Mouse (Mus musculus) urinary bladder, postnatal 36 days (tissue): ENCODE results near the gene Gtf3c5.

Experiments used
- DNase-seq, 2 experiments: peaks; one replicate each; pipeline ENCODE4 v3.0.0; 2022; ENCODE audit warnings: low spot score in 2 of 2, mixed read lengths in 1 of 2

The Gtf3c5 gene

DNA sequence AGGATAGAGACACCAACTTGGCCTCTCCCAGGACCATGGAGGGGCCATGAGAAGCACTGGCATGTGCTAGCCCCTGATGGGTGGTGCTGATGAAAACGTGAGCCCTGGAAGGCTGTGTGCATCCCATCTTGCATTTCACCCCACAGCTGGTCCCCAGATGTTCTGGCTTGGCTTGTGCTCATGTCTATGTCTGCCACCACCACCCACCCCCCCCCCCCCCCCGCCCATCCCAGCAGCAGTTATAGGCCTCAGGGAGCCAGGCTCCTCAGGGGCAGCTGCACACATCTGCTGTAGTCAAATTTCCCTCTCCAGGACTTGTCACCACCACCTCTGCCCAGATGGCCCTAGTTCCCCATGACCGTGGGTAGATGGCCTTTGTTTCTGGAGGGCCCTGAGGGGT, 13.6 kb downstream of the Gtf3c5 start:
- DNase-seq, result no peak

DNA sequence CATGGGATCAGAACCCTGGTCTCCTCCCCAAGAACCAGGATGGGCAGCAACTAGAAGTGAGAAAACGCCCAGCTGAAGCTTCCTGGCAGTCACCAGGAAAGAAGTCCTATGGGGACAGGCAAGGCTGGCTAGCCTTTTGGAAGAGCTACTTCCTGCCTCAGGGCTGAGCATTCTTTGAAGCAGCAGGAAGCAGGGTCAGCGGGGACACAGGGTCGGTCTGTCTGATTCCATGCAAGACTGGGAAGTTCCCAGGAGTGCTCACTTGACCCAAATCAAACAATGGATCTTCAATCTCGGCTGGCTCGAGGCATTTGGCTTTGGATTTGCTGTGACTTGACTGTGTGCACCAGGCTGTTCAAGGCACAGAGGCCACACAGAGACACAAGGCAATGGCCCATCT, 17.0 kb downstream of the Gtf3c5 start:
- no peak for DNase-seq

DNA sequence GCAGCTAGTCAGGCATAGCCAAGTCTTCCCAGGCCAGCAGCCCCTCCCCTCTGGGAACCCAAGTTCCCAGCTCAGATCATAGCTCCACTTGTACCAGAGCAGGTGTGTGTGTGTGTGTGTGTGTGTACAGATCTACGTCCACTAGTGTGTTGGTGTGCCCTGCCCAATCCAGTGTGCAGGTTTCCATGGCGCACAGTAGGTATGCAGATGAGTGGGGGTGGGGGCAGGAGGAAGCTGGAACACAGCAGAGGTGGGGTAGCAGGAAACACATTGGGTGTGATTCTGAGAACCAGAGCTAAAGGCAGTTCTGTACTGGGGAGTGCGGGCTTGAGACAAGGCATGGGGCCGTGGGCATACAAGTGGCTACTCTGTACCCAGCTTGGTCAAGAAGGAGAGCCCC, 19.2 kb downstream of the Gtf3c5 start:
- no peak for DNase-seq

DNA sequence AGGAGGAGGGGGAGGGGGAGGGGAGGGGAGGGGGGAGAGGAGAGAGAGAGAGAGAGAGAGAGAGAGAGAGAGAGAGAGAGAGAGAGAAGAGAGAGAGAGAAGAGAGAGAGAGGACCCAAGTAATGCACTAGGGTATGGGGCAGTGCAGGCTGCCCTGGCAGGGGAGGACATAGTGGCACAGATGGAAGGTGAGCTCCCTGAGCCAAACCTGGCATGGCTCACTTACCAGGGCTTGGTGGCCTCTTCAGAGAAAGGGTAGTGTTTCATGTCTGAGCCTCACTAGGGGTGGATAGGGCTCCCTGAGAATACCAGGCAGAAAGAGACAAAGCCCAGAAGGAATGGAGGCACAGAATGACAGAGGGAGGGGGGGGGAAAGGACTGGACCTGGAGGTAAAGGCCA, 19.7 kb downstream of the Gtf3c5 start:
- no peak for DNase-seq

DNA sequence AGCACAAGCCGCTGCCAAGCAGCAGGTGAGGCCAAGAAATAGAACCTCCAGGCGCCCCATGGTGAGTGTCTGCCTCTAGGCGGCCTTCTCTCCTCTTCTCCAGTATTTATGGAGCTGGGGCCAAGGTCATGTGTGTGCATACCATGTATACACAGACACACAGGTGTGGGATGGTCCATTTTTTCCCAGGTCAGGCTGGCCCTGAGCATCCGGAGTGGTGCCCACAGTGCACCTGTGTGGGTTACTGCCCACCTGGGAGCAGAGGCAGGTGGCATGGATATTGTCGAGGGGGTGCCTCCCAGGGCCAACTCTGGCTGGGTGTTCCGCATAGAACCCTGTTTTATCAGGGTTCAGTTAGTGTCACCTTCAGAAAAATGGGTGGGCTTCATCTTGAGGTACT, 20.2 kb downstream of the Gtf3c5 start, which contains the start of gene Cel:
Gene Cel, minus strand, starts transcription at position 101 of the 400 bp plus-strand sequence.
- DNase-seq, result no peak

DNA sequence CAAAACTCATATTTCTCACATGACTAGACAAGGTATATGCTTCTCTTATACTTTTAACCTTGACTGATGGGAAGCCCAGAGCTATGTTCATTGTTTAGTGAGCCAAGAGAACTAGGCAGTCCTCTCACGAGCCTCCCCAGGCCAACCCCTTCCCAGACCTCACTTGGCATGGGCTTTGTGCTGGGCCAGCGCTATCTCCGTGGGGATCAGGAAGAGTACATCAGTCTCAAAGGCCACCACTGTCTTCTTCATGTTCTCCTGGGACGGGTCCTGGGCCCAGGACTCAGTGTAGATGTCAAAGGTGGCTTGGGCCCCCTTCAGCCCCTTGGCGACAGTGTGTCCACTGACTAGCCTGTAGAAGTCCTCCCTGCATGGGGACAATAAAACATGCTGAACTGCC, 26.1 kb downstream of the Gtf3c5 start:
- no peak for DNase-seq

DNA sequence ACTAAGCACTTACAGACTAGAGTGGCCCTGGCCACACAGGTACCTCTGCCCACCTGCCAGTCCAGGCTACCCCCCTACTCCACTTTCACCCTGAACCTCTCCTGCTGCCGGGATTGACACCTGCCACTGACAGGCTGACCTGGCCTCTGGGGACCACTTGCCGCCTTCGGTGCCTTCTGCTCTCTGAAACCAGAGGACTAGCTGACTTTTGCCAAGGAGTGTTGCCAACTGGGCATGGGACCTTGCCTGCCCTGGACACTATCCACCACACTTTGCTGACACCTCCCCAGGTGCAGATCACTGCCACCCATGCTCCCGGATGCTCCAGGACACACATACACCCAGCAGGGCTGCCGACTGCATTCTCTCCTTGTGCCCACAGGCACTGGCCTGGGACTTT, 31.2 kb downstream of the Gtf3c5 start:
- no peak for DNase-seq

DNA sequence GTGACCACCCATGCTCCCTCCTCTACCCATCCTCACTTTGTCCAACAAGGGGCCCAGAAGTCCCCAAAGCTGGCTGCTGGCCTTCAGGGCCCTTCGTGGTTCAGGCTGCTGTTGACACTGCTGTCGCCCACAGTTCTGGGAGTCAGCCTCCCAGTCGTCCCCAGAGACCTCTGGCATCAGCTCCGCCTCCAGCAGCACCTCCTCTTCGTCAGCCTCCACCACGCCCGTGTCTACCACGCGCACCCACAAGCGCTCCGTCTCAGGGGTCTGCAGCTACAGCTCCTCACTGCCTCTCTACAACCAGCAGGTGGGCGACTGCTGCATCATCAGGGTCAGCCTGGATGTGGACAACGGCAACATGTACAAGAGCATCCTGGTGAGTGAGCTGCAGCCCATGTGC, 34.4 kb downstream of the Gtf3c5 start:
- no peak for DNase-seq

DNA sequence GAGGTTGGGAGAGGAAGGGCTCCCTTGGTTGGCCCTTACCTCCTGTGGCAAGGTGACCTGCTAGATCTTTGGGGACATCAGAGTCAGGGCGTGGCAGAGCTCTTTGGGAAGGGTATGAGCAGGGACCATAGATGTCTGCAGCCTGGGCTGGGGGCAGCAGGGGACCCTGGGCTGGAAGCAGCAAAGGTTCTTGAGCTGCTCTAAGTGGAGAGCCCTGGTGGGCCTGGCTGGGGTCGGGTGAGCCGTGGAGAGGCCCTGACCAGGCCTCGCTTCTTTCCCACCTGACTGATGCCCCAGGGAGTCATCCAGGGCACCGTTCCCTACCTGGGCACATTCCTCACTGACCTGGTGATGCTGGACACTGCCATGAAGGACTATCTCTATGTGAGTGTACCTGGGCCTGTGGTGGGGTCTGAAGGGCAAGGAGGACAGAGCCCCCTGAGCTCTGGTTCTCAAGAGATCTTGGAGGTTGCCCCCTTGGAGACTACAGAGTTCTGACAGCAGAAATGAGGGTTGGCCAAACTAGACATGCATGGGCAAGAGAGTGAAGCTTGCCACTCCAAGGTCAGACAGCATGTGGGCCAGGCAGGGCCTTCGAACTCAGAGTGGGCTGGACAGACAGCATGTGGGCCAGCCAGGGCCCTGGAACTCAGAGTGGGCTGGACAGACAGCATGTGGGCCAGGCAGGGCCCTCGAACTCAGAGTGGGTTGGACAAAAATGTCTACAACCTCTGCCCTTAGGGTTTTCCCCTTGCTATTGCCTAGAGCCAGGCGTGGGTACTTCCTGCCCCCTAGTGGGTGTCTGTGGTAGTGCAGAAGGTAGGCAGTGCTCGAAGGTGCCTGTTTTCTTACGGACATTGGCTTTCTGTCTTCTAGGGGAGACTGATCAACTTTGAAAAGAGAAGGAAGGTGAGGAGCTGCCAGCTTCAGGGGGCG, 36.0 kb downstream of the Gtf3c5 start:
- DNase-seq, result peak; percentile 86

DNA sequence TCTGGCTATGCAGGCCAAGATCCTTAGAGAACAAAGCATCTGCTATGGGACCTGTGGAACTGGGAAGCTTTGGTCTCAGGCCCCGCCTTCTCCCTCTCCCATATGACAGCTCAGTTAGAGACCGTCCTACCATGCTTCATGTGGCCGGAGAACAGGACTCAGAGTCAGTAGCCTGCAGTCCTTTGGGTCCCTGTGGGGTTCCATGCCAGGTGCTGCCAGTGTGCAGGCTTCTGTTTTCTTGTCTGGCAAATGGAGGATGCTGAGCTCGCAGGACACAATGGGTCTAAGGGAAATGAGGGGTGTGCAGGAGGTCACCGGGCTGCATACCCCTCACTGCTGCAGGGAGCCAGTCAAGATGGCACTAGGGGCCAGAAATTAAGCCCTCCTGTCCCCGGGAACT, 37.0 kb downstream of the Gtf3c5 start:
- no peak for DNase-seq

DNA sequence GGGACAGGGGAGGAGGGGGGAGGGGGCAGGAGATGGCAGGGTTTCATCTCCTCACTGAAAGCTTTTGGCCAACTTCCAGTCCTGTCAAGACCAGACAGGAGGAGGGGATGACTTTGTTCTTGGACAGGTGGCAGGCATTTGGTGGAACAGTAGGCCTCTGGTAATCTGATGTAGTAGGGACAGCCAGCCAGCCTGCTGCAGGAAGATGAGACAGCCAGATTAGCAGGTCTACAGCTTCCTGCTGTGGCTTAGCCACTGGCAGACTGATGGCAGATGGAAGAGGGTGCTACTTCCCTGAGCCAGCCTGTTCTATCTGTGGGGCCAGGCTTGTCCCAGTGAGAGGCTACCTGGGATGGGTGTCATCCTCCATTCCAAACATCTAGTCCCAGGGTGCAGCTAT, 37.6 kb downstream of the Gtf3c5 start:
- DNase-seq, result no peak

DNA sequence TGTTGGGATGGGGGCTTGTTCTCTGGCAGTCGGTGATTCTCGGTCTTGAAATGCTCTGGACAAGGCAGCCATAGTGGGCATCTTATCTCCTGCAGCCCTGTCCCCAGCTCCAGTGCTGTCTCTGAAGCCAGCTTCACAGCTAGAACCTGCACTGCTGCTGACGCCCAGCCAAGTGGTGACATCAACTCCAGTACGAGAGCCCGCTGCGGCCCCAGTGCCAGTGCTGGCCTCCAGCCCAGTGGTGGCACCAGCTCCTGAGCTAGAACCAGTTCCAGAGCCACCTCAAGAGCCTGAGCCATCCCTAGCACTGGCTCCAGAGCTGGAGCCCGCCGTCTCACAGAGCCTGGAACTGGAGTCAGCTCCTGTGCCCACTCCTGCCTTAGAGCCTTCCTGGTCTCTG, 39.7 kb downstream of the Gtf3c5 start:
- no peak for DNase-seq

DNA sequence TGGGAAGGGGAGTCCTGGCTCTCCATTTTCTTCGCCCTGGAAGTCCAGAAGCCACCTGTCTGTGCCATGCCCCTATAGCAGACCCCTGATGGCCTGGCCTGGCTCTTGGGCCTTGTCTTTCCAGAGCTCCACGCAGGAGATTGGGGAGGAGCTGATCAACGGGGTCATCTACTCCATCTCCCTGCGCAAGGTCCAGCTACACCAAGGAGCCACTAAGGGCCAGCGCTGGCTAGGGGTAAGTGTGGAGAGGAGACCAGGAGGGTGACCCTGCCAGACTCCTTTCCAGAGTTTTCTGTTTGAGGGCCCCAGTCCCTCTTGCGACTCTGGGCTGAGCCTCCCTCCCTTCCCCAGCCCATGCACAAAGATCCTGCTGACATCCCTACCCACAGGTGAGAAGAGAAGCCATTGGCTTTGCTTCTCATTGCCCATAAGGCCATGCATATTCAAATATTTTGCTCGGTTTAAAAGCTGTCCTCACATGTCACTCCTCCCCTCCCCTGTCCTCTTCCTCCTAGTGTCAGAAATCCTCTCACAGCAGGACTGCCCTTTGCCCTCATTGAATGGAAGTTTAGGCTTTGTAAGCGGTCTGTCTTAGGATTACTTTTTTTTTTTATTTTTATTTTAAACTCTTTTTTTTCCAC, 42.8 kb downstream of the Gtf3c5 start:
- no peak for DNase-seq

DNA sequence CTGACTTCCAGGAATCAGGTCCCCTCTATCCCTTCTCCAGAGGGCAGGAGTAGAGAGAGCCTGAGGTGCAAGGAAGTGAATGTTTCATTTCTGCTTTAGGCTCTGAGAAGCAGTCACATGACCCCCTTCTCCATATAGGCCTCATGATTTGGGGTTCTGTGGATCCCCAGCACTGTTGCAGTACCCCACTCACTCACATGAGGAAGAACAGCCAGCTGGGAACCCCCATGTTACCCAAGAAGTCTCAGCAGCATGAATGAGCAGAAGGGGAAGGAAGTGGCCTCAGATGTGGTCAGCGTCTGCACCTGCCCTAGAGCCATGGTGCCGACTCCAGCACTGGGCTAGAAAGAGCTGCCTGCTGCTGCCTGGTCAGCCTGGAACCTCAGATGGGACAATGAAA, 43.6 kb downstream of the Gtf3c5 start:
- no peak for DNase-seq

DNA sequence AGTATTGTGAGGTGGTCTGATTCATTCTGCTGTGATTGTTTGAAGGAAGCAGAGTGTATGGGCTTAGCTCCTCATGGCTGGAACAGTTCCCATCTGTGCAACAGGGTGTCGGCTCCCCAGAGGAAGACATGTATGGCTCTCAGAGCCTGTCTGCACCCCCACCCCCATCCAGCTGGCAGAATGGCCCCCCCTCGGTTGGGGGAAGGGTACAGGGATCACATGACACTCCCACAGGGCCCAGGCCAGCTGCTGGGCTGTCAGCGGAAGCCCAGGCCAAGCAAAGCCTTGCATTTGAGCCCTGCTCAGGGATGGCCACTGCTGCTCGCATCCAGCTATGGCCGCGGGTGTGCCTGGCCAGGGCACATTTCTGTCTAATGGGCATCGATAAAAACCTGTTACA, 44.3 kb downstream of the Gtf3c5 start:
- peak in 1 of 2 experiments; percentile 62 for DNase-seq

DNA sequence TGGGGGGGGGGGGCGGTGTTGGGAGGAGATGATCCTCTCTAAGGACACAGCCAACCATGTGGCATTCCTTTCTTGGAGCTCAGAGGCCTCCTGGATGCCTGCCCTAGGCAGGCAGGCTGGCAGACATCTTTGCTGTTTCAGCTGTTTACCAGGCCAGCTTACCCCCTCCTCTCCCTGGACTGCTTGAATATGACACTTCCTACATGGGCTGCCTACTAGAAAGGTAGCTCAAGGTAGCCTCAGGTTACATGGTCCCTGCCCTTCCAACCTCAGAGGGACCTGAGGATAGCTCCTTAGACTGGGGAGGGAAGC, 44.8 kb downstream of the Gtf3c5 start:
- DNase-seq, result no peak

DNA sequence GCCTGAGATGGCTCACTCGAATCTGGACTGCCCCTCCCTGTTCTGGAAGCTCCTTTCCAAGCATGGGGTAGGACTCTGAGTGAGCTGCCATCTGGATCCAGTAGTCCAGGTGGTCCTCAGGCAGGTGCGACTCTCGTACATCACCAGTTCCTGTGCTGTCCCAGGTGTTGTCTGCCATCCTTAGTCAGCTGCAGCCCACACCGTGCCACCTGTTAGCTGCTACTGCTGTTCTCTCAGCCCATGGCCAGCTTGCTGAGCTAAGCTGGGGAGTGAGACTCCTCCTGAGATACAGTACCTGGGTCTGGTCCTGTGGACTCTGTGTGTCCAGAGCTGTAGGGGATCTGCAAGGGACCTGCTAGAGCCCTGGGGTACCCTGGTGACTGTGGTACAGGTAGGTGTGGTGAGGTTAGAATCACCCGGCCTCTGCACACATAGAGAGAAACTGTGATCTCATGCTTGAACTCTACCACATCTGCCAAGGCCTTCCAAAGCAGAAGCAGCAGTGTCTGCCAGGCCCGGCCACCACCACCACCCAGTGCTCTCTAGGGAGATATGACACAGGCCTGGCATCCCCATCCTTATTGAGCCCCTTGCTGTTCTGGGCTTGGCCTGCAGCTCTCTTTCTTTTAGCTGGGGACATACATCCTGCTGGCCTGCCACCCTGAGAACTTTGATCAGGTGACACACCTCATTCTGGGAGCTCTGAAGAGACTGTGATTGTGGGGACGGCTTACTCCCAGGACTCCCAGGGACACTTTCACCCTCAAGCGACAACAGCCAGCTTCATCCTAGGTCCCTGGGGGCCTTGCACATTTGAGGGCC, 45.3 kb downstream of the Gtf3c5 start:
- no peak for DNase-seq

DNA sequence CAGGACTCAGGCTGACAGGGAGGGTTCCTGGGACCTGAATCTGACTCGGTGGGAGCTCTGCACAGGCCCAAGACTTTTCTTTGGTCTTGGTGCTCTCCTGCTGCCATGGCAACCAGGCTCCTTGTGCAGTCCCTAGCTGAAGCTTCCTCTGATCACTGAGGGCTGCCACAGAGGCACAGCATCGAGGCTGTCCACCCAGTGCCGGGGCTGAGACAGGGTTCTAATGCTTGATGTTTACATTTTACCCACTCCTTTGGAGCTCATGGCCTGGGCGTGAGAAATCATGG, 46.0 kb downstream of the Gtf3c5 start:
- DNase-seq, result no peak

DNA sequence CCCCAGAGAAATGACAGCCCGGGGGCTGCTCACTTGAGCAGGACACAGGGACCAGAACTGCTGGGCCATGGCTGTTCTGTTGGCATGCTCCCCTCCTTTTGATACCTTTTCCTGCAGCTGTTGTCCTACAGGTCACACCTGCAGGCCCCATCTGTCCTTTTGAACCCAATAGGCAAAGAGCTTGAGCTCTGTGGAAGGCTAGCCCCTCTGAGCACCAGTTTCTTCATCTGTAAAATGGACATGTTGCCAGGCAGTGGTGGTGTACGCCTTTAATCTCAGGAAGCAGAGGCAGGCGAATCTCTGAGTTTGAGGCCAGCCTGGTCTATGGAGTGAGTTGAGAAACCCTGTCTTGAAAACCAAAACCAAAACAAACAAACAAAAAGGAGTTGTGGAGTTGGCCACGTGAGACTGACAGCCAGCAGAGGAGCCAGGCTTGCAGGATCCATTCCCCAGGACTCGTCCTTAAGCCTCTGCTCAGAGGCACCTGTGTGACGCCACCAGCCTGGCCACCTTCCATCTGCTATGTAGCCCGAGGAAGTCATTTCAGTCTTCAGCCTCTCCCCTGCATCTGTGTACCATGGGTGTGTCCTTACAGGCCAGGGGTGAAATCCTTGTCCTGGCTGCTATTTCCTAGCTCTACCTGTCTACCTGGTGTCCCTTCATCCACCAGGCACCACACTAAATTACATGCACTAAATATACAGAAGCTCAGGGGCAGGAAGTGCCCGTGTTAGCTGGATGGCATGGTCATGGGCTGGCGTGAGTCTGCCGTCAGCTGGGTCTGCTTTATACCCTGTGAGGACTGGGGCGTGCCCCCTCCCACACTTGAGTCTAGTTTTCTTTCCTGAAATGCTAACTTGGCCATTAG, 46.6 kb downstream of the Gtf3c5 start:
- peak in 1 of 2 experiments; percentile 67 for DNase-seq

DNA sequence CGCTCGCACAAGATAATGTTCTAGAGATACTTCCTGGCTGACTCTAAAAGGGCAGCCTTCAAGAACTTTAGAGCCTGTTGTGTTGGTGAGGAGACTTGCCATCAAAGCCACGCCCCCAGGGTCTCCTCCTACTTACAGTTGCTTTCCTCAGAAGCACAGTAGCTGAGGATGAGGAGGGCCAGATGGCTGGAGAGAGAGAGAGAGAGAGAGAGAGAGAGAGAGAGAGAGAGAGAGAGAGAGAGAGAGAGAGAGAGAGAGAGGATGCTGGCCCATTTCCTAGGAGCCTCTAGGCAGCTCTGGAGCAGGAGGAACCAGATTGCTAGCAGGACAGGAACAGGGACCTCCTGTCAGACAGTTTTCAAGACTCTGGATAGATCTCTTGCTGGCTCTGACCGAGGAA, 47.4 kb downstream of the Gtf3c5 start:
- DNase-seq, result no peak

DNA sequence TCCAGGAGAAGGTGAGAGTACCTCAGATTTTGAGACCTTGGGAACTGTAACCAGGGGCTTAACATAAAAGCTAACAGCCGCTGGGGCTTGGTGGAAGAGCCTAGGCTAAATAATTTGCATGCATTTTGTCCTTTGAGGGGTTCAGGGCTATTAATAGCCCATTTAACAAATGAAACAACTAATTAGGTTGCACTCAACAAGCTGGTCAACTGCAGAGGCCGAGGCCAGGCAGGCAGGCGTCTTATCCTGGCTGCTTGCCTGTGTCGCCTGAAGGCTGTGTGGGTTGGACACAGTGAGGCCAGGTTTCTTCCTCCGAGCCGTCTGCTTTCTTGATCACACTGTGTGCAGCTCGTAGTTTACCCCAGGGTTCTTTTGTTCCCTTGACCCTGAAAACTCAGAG, 47.9 kb downstream of the Gtf3c5 start:
- no peak for DNase-seq

DNA sequence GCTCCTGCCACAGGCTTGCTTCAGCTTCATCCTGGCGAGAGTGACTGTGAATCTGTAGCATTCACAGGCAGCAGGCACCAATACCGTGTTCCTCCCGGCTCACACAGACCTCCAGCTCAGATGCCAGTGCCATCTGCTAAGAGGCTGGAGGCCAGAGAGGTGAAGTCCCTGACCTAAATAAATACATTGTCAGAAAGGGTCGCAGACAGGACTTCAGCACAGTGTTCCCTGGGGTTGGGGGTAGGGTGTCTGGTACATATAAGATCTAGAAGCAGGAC, 48.3 kb downstream of the Gtf3c5 start:
- no peak for DNase-seq
